Mouse (Mus musculus): Measurements from ENCODE around the gene Azin2. TPM values are rescaled to one million over a fixed set of nuclear protein-coding genes. Genes with fewer than 3 reads are reported as not detected.
A peak's percentile ranks its signal among the peaks of the same experiment; 100 is the strongest.

The Azin2 gene
- total RNA-seq, 2 experiments from 2014 or later = 31.1 to 33.6 TPM

DNA sequence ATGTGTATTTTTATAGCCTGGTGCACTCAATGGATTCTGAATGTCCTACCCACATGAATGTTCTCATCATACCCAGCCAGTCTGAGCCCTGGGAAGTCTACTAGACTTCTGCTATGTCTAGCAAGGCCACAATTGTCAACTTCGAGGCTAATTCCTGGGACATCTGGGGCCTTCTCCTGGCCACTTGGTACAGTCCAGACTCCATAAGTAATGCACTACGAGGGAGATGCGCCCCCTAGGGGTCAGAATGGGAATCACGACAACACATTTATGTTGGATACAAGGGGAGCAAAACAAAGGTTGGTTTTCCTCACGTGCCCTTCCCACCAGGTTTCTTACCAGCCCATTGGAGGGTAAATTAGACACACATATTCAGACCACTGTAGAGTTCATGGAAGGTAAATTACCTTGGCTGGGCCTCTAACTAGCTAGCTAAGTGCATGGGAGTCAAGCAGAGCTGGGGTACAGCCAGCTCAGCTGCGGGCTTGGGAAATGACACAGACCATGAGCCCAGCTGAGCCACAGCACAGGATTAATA is 14.0 kb downstream of the Azin2 start:
- DNase-seq (ENCODE audit: low spot score in 2 of 2) = no peak

DNA sequence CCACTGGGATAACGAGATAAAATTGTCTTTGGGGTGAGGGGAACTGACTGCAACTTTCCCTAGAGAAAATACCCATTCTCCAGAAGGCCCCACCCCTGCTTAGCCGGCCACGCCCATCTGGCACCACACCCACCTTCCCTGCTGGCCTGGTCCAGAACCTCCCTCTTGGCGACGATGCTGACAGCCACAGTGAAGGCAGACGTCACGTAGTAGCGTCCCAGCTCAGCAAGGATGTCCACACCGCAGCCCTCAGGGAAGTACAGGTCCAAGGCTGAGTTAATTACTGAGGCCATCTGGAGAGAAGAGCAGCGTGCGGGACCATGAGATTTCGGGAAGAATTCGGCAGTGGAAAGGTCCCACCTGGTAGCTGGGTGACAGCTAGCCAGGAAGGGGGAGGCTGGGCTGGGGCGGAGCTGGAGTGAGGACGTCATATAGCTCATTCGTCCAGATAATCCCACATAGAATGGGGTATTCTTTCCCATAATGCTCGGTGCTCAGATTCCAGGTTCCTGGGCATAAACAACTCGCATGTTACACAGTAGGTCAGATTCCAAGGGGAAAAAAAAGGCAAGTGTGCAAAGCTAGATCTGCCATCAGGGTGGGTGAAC is 14.8 kb downstream of the Azin2 start:
- no peak for DNase-seq (ENCODE audit: low spot score in 2 of 2)

DNA sequence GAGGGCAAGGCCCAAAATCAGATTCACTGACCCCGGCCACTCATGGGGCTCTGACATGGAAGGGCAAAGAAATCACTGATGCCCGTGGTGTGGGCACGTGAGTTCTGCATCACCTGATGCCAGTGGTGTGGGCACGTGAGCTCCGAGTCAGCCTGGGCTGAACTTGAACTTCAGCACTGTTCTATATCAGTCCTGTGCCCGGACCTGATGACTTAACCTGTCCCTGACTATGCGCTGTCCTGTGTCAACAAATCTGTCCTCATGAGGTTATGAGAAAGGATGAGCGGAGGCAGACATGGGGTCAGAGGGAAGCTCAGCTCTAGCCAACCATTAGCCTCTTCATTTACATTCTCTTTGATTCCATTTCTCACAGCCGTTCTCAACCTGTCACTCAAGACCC is 15.5 kb downstream of the Azin2 start:
- DNase-seq (ENCODE audit: low spot score in 2 of 2) = no peak

DNA sequence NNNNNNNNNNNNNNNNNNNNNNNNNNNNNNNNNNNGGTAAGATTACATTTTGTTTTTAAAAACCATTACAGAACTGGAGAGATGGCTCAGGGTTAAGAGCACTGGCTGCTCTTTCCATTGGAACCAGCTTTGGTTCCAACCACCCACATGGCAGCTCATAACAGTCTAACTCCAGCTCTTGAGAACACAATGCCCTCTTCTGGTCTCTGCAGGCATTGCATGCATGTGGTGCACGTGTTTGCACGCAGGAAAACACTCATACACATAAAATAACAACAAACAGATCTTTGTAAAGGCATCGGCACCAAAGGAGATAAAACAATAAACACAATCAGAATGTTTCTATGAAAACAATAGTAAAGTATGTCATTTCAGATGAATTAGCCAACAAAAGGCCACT is 19.9 kb downstream of the Azin2 start:
- no peak for DNase-seq (ENCODE audit: low spot score in 2 of 2)

DNA sequence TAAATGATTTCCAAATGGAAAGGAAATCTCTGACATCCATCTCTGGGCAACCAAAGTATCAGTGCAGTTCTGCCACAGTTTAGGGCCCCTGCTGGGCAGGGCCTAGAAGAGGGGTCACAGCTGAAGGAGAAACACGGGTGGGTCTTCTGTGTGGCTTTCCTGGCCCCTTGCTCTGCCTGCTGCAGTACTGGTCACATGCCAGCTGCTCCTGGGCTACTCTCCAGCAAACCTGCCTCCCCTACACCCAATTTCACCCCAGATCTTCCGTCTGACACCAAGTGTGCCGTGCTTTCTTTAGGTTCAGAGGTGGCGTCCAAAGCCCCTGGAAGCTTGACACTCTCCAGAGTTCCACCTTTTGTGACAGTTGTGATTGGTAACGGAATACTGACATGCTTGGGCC is 26.6 kb downstream of the Azin2 start:
- DNase-seq (ENCODE audit: low spot score in 2 of 2) = no peak

DNA sequence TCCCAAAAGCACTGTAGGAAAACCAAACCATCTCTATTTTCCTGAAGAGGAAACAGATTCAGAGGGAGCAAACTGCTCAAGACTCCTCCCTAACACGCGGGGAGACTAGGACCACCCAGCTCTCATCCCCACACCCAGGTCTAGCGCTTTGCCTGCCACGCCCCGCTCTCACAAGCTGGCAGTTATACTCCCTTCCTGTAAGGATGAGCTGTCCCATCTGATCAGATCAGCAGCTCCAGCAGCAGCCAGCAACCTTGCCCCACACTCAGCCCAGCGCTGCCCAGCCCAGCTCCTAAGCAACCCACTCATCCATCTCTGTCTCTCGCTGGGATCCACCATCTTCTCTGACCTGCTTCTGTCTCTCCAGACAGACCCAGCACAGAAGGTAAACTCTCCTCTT is 29.5 kb downstream of the Azin2 start:
- DNase-seq (ENCODE audit: low spot score in 2 of 2) = no peak

DNA sequence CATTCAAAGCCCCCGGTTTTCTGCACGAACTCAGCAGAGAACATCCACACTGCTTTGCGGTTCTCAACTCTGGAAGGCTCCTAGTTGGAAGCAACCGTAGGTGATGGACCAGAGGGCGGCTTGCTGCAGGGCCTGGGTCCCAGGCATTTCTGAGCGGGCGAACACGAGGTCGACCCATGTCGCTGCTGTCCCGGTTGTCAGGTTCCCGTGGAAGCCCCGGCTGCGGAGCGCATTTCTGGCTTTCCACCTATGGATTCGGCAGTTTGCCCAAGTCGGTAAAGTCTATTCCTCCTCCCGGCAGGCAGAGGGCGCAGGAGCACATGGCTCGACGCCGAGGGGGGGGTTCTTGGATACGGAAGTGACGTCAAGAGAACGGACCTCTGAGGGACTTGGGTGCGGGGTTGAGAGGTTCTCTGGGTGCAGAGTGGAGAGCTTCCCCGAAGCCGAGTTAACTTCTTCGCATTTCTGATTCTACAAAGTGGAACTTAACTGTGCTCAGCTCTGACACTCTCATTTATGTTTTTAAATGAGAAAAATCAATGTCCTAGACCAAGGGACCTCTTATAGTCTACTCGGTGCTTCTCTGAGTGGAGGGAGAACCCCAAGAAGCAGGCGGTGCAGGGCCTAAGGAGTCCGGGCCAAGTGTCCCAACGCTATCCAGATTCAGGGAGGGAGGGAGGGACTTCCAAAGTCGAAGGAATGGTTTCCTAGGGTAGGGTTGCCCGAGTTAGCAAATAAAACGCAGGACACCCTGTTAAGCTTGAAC is 37.2 kb downstream of the Azin2 start:
- peak; percentile 82 to 85 for DNase-seq (ENCODE audit: low spot score in 2 of 2)

DNA sequence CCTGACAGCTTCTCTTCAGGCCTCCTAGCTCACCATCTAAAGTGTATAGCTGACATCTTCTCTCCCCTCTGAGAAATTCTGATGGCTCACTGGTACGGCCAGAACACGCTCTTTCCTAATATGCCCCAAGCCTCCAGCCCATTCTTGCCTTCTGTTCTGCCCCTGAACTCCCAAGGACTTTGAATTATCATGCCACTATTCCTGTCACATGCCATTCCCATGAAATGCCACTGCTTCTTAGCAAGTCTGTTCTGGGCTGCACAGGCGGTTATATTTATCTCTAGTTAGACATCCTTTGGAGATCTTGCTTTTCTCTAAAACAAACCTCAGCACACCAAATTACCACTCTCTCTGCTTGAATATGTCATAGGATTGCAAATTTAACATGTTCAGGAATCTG is 38.6 kb downstream of the Azin2 start:
- DNase-seq (ENCODE audit: low spot score in 2 of 2) = no peak

DNA sequence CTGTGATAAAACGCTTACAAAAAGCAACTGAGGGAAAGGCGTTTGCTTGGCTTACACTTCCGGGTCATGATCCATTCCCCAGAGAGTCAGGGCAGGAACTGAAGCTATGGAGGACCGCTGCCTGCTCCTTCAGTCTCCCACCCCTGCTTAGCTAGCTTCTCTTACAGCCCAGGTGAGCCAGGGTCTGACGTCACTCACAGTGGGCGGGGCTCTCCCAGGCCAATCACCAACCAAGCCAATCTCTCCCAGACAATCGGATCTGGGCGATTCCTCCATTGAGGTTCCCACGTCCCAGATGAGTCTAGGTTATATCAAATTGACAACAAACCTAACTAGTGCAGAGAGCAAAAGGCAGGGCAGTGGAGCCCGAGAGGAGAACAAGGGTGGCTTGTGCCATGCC is 43.1 kb downstream of the Azin2 start:
- DNase-seq (ENCODE audit: low spot score in 2 of 2) = no peak

DNA sequence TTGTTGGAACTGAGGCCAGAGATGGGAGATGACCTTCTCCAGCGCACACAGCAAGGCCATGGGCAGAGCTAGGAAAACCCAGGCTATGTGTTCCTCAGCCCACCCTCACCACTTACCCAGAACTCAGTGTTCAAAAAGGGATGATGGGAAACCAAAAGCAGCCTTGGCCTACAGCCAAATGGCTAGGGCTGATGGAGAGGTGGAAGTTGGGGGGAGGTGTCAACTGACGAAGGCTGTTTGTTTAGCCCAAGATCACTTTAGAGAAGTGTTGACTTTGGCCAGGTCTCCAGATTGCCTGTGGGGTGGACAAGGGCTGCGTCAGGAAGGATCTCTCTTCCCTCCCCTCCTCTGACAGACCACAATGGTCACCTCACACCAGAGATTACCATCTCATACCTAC is 44.1 kb downstream of the Azin2 start:
- no peak for DNase-seq (ENCODE audit: low spot score in 2 of 2)

DNA sequence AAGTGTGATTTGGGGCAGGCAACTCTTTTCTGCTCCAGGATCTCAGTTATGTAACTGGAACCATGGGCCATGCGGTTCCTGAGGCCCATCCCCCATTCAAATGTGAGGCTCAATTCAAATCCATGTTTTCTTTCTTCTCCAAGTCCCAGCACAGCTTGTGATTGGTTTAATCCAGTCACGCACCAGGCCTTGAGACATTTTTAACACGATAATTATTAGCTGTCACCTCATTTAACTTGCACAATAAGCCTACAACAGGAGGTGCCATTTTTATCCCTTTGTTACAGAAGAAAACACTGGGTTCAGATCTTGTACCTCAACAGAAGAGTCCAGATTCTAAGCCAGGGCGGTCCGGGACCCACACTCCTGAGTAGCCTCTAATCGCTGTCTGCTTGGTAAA is 44.5 kb downstream of the Azin2 start:
- no peak for DNase-seq (ENCODE audit: low spot score in 2 of 2)

DNA sequence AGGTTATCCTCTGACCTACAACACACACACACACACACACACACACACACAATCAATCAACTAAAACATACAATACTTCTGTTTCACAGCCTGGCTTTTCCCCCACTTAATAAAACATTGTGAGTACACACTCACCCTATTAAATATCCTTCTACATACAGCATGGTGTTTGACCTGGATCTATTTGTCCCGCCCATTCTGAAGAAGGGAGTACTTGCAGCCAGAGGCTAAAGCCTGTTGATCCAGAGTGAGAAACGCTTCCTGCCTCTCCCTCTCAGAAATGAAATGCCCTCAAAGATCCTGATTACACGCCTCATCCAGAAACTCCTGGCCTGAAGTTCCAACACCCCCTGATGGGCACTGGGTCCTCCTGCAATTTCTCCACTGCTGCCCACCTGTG is 45.1 kb downstream of the Azin2 start:
- no peak for DNase-seq (ENCODE audit: low spot score in 2 of 2)

DNA sequence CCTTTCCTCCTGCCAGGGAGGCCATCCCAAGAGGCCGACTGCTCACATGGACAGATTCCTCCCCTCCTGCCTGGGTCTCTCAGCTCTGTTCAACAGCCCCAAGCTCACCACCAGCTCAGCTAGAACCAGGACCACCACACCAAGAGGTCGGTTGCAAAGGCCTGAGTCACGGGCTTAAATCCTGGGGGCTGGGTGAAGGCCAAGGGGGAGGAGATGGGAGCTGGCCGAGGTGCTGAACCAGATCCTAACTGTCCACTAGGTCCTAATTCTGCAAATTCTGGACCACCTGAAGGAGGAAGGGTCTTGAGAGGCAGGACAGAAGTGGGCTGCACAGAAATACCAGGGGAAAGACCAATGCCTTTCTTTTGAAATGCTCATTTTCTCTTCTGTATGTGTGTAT is 48.4 kb downstream of the Azin2 start:
- DNase-seq (ENCODE audit: low spot score in 2 of 2) = no peak

DNA sequence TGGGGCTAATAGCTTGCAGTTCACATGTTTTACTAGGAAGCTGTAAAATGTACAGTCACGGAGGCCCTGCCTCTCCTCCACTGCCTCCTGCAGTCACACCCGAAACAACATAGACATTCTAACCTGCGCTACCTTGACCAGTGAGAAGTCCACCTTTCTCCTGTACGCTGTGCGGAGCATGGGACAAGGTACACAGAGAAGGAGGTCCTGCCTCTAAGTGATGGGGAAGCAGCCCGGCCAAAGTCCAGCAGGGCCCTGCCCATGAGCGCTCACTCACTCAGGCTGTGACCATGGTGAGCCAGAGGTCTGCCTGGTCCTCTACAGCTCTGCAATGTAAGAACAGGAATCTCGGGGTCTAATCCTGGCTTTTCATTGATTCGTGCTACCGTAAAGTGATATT is 50.2 kb downstream of the Azin2 start:
- no peak for DNase-seq (ENCODE audit: low spot score in 2 of 2)

DNA sequence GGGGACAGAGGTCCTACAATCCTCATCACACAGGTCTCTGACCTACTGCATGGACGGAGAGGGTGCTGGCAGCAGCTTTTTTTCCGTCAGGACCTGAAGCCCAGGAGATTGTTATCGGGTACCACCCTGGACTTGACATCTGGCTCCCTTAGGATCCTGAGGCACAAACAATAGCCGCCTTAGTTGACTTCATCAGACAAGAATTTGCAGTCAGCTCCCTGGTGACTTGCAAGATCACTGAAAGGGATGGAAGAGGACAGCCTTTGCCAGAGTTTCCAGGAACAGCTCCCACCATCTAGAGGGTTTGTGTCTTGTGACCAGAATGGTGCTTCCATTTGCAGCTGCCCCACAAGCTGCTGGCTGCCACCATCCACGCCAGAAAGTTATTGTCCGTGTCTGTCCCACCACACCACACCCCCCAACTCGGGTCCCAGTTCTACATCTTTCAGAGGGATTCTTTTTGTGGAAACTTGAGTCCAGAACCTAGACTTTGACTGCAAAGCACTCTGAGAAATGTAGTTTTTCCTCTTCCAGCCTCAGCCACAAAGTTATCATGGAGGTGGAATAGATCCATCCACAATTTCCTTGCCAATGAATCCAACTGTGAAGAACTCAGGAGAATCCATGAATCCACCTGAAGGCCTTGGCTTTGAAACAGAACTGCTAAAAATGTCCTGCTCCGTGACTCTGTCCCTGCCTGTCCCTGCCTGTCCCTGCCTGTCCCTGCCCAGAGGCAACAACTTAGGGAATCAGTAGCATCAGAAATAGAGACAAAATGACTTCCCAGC is 51.8 kb downstream of the Azin2 start:
- no peak for DNase-seq (ENCODE audit: low spot score in 2 of 2)

DNA sequence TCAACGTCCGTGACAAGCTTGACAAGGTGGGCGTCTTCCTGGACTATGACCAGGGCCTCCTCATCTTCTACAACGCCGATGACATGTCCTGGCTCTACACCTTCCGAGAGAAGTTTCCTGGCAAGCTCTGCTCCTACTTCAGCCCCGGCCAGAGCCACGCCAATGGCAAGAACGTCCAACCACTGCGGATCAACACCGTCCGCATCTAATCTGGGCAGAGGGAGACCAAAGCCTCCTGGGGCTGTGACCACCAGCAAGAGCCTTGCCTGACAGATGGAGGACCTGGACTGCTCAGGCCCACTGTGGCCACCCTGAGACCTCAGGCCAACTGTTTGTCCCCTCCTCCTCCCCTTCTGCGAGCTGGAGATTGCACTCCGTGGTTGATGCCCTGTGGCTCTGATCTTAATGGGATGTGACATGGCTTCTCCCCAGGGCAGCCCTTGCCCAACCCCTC is 52.8 kb downstream of the Azin2 start:
- no peak for DNase-seq (ENCODE audit: low spot score in 2 of 2)

DNA sequence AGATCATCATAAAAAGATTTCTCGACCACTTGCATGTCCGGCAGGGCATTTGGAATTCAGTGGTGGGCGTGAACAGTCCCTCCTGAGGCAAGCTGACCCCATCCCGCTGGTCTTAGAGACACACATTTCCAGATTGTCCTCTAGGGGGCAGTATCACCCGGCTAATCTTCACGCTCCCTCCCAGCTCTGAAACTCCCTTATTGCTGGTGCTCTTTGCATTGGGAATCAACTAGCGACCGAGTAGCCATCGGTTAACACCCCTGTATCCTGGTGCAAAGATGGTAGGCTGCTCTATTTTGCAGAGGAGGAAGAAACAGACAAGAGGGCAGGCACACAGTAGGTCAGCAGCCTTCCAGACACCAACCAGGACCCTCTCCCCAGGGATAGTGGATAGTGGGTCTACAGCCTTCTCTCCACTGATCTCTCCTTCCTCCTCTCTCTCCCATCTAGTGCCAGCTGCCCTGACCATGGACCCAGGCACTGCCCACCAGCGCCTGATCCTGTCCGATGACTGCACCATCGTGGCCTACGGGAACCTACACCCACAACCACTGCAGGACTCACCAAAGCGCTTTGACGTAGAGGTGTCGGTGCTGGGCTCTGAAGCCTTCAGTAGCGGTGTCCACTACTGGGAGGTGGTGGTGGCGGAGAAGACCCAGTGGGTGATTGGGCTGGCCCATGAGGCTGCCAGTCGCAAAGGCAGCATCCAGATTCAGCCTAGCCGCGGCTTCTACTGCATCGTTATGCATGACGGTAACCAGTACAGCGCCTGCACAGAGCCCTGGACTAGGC is 53.5 kb downstream of the Azin2 start:
- peak in 1 of 2 experiments; percentile 60 for DNase-seq (ENCODE audit: low spot score in 2 of 2)

DNA sequence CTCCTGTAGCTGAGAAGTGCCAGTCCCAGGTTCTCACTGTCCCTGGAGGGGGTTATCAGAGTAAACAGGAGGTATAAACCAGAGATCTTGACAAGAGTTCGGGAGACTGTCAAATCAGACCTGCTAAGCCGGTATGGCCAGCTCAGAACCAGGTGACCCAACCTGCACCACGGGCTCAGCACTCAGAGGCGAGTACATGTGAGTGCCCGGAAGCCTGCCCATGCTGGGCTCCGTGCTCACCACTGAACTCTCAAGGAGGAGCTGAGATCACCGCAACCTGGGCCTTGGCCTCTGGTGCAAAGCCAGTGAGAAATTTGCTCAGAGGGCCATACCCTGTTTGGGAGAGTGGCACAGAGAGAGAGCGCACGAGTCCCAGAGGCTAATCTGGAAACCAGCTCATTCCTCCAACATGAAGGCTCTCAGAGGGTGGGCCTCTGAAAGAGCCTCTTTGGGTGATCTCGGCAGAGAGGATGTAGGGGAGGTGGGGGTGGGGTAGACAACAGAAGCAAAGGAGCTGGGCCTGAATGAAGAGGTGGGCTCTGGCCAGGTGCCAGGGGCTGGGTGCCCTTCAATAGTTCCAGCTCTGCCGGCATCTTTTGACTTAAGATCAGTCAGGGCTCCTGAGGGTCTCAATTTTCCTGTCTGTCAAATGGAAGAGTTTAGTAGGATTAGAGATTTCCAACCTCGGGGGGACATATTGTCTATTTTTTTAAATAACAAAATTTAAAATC is 54.8 kb downstream of the Azin2 start:
- DNase-seq (ENCODE audit: low spot score in 2 of 2) = no peak

DNA sequence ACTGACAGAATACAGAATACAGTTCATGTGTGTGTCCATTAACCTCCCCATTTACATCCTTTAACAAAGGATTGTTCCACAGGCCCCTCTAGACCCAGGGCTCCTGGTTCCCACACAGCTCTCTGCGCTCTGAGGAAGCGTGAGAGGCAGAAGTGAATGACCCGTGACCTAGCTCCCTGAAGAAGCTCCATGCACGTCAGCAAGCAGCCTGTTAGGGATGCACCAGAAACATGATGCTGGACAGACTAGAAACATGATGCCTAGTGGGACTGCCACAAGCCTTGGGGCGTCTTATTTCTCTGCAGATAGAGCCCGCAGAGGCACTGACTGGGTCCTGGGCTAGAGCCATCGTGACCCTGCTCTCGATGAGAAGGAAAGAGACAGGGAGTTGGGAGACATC is 55.5 kb downstream of the Azin2 start:
- no peak for DNase-seq (ENCODE audit: low spot score in 2 of 2)

DNA sequence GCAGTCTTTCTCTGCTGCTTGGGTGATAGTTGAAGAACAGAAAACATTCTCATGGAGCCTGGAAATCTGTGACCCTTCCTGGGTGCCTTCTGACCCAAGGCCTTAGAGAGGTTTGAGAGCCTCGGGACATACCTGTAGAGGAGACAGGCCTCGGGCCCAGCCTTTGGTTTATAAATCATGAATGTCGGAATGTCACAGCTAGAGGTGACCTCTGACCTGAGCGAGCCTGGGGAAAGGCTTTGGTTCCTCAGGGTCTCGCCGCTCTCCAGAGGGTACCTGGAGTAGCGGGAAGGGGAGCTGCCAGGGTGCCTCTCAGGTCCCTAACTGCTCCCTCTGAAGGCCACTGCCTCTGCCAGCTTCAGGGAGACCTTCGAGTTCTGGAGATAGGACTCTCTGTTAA is 57.0 kb downstream of the Azin2 start:
- no peak for DNase-seq (ENCODE audit: low spot score in 2 of 2)
